Mouse (Mus musculus) heart, embryonic 10.5 days (tissue): ENCODE measurements around the gene Dnph1. TPM values are rescaled to one million over a fixed set of nuclear protein-coding genes. Genes with fewer than 3 reads are reported as not detected.

Experiments used
- DNase-seq: peaks from one replicate; pipeline ENCODE4 v3.0.0-alpha.2; 2017; ENCODE audit warnings: low spot score
- H3K27ac ChIP-seq: fragments of 300-500 bp; sonication (generic); 2 replicates; pipeline ENCODE4 v1.5.1; 2016; ENCODE audit warnings: mild to moderate bottlenecking
- H3K27me3 ChIP-seq: fragments of 300-500 bp; sonication (generic); 2 replicates; pipeline ENCODE4 v1.6.1; 2016; ENCODE audit warnings: mild to moderate bottlenecking; ENCODE audit not compliant: poor library complexity, insufficient read depth, severe bottlenecking
- H3K36me3 ChIP-seq: fragments of 300-500 bp; sonication (generic); 2 replicates; pipeline ENCODE4 v1.6.1; 2016; ENCODE audit warnings: mild to moderate bottlenecking, moderate library complexity
- H3K4me1 ChIP-seq: fragments of 300-500 bp; sonication (generic); 2 replicates; pipeline ENCODE4 v1.6.1; 2016; ENCODE audit warnings: mild to moderate bottlenecking
- H3K4me3 ChIP-seq: fragments of 300-500 bp; sonication (generic); 2 replicates; pipeline ENCODE4 v1.5.1; 2016; ENCODE audit warnings: mild to moderate bottlenecking, moderate library complexity
- H3K9me3 ChIP-seq: fragments of 300-500 bp; sonication (generic); 2 replicates; pipeline ENCODE4 v1.6.1; 2016; ENCODE audit warnings: mild to moderate bottlenecking, moderate library complexity
- WGBS: fragments of 180-500 bp; shearing (Covaris S2); methylation state at CpG from one replicate; pipeline ENCODE4 v1.1.7; 2016; 5-methylcytosine and 5-hydroxymethylcytosine counted together
- polyA plus RNA-seq: library from polyadenylated mRNA; unstranded; fragments of >200 nt; fragmentation: Nextera tagmentation; extraction: Ambion mirVana; gene quantifications from 2 replicates; pipeline ENCODE4 v1.2.1, GENCODE M21; 2016

Gene Dnph1
- polyA plus RNA-seq, 1 experiment from 2014 or later = 52.8 TPM

DNA sequence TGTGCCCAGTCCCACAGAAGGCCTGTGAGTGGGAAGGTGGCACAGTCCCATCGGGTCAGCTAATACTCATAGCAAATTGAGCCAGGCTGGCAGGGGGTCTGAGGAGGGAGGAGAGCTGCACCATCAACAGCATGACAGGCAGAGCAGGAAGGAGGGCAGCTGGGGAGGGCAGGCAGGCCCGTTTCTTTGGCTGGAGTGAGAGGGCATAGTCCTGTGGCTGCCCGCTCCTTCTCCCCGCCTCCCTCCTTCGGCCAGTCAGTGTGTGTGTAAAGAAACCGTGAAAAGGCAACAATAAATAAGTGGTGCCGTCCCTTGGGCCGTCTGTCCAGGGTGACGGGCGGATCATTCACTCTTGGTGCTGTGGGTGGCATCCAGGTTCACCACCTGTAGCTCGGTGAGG is 52.2 kb downstream of the Dnph1 start:
- Histone ChIP-seq H3K36me3 (peaks cover 50% of the 10 kb centered on the region), H3K27me3 (peaks cover 18% of the 10 kb centered on the region; the same call in 1 of the 2 replicates), H3K27ac (no peak overlapping the region), H3K9me3 (no peaks in the 10 kb centered on the region), H3K4me3 (no peak overlapping the region), H3K4me1 (peaks cover 60% of the 10 kb centered on the region)
- 68% methylated on average over 11 of the region's 11 CpGs for WGBS
- no peak for DNase-seq

DNA sequence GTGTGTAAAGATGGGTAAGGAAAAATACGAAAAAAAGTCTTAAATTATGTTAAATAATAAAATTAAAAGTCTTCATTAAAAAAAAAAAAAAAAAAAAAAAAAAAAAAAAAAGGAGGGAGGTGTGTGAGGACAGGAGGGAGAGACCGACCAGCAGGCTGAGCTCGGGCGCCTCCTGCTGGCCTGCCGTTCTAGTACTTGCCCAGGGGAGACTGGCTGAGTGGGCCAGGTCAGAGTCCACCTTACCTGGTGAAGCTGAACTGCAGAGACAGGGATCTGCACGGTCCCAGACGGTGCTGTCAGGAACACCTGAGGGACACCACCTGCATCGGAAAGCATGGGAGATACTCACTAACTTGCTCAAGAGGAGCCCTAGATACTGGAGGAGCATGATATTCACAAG is 52.7 kb downstream of the Dnph1 start:
- H3K4me3 ChIP-seq = no peak overlapping the region
- H3K27me3 ChIP-seq = peaks cover 18% of the 10 kb centered on the region; the same call in 1 of the 2 replicates
- H3K4me1 ChIP-seq = peaks cover 65% of the 10 kb centered on the region
- no peaks in the 10 kb centered on the region for H3K9me3 ChIP-seq
- WGBS = 35% methylated on average over 8 of the region's 8 CpGs
- DNase-seq = no peak
- H3K36me3 ChIP-seq = peaks cover 50% of the 10 kb centered on the region
- H3K27ac ChIP-seq = no peak overlapping the region

Other genes starting within 250 kb of the Dnph1 start
- 53.8 and 81.2 TPM in 2 replicates for gene Polr1c, start 248.7 kb upstream of the Dnph1 start, polyA plus RNA-seq
- gene Yipf3, start 248.6 kb upstream of the Dnph1 start, polyA plus RNA-seq = 77.0 and 83.9 TPM in 2 replicates
- gene Lrrc73, start 243.2 kb upstream of the Dnph1 start, polyA plus RNA-seq = 0.33 and 0.38 TPM in 2 replicates
- 46.5 and 55.8 TPM in 2 replicates for gene Tjap1, start 213.7 kb upstream of the Dnph1 start, polyA plus RNA-seq
- gene Dlk2, start 199.3 kb upstream of the Dnph1 start, polyA plus RNA-seq = 0.36 and 0.77 TPM in 2 replicates
- 5.4 and 7.3 TPM in 2 replicates for gene Abcc10, start 168.4 kb upstream of the Dnph1 start, polyA plus RNA-seq
- gene Zfp318, start 113.0 kb upstream of the Dnph1 start, polyA plus RNA-seq = 6.1 and 7.0 TPM in 2 replicates
- 0.54 and 0.83 TPM in 2 replicates for gene Crip3, start 67.8 kb upstream of the Dnph1 start, polyA plus RNA-seq
- 0.15 and 0.30 TPM in 2 replicates for gene Slc22a7, start 58.3 kb upstream of the Dnph1 start, polyA plus RNA-seq
- gene Ttbk1, start 9.0 kb upstream of the Dnph1 start, polyA plus RNA-seq = 0.09 and 0.14 TPM in 2 replicates
- gene Cul9, start 49.7 kb downstream of the Dnph1 start, polyA plus RNA-seq = 4.8 and 5.3 TPM in 2 replicates
- gene Srf, start 59.5 kb downstream of the Dnph1 start, polyA plus RNA-seq = 10.9 and 15.7 TPM in 2 replicates
- gene Ptk7, start 132.8 kb downstream of the Dnph1 start, polyA plus RNA-seq = 65.4 and 67.7 TPM in 2 replicates
- gene Klc4, start 149.3 kb downstream of the Dnph1 start, polyA plus RNA-seq = 21.1 and 22.5 TPM in 2 replicates
- 131 and 151 TPM in 2 replicates for gene Mrpl2, start 149.5 kb downstream of the Dnph1 start, polyA plus RNA-seq
- 44.8 and 51.3 TPM in 2 replicates for gene Cul7, start 153.6 kb downstream of the Dnph1 start, polyA plus RNA-seq
- 46.3 and 61.0 TPM in 2 replicates for gene Rrp36, start 177.6 kb downstream of the Dnph1 start, polyA plus RNA-seq
- 143 and 180 TPM in 2 replicates for gene Mea1, start 182.1 kb downstream of the Dnph1 start, polyA plus RNA-seq
- gene Klhdc3, start 184.2 kb downstream of the Dnph1 start, polyA plus RNA-seq = 152 and 167 TPM in 2 replicates
- gene Ppp2r5d, start 208.4 kb downstream of the Dnph1 start, polyA plus RNA-seq = 76.8 and 103 TPM in 2 replicates
- 14.0 and 21.9 TPM in 2 replicates for gene Pex6, start 214.8 kb downstream of the Dnph1 start, polyA plus RNA-seq
- gene Gnmt, start 232.5 kb downstream of the Dnph1 start, polyA plus RNA-seq = 0.83 and 2.3 TPM in 2 replicates